Mouse (Mus musculus) C2C12 (cell line): ENCODE measurements around the gene Ung.

Source experiments
- CTCF ChIP-seq: IDR thresholded peaks from one replicate; pipeline ENCODE4 v1.5.1; 2011; ENCODE audit not compliant: control insufficient read depth, insufficient read depth, insufficient read length
- MAX ChIP-seq: IDR thresholded peaks from one replicate; pipeline ENCODE4 v1.6.1; 2011; ENCODE audit warnings: mild to moderate bottlenecking, control low read depth
- USF1 ChIP-seq: IDR thresholded peaks from one replicate; pipeline ENCODE4 v1.6.1; 2011; ENCODE audit warnings: low read depth, mild to moderate bottlenecking, control low read depth, moderate library complexity

GRCm38 (mm10) chr5:114174639-114175038, 44.5 kb downstream of the Ung start:
- TF ChIP-seq CTCF (no peak), USF1 (no peak), MAX (no peak)
